Mouse (Mus musculus): ENCODE results near the gene 1700061G19Rik.
"Not testable (repeated sequence)": the region's sequence is repeated elsewhere in the genome, so short reads cannot be mapped to it uniquely, and the experiment has no call there.

1700061G19Rik gene

DNA sequence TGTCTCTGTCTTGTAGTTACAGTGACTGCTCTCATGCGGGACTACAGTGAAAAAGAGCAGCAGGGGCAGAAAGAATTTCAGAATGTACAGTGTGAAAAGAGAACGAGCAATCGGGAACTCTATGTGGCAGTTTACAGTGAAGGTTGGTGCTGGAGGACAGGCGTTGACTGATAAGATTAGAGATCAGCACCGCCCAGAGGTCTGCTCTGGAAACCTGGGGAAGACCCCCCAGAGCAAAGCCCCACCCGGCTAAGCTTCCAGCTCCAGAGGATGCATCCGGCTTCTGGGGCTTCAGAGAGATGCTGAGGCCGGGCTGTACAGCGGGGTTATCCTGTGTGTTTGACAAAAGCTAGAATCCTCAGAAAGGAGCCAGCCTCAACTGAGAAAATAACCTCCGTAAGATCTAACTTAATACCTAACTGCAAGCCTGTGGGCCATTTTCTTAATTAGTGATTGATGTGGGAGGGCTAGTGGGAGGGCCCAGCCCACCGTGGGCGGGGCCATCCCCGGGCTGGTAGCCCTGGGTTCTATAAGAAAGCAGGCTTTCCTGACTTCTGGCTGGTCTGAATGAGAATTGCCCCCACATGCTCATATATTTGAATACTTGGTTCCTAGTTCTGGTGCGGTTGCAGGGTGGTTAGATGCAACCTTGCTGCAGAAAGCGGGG lies 4.9 kb upstream of the 1700061G19Rik start:
- no peak for DNase-seq (ENCODE audit: extremely low read depth, low read depth, low spot score)

- DNase-seq (ENCODE audit: extremely low read depth, low read depth, low spot score) = no peak
Measured at GRCm38 (mm10) chr17:56871767-56872166, 3.5 kb upstream of the 1700061G19Rik start.

GRCm38 (mm10) chr17:56872512-56872911 lies 2.8 kb upstream of the 1700061G19Rik start:
- no peak for DNase-seq (ENCODE audit: extremely low read depth, low read depth, low spot score)

DNA sequence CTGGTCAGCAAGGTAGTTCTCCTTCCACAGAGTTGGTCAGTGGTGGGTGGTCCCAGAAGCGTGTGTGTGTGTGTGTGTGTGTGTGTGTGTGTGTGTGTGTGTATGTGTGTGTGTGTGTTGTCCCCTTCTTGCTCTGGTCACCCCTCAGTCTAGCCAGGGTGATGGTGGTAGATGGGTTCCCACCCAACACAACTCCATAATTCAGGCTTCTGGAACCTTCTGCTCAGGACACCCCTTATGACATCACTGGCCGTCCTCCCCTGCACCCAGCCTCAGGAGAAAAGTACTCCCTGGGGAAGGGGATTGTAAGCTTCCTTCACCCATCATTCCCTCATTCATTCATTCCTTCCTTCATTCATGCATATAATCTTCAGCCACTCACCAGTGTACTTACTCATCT lies 1.0 kb upstream of the 1700061G19Rik start, which contains the start of gene Acsbg2:
Acsbg2 (minus strand) TSS at position 211 of the 400 bp plus-strand sequence.
- DNase-seq (ENCODE audit: extremely low read depth, low read depth, low spot score) = no peak

DNA sequence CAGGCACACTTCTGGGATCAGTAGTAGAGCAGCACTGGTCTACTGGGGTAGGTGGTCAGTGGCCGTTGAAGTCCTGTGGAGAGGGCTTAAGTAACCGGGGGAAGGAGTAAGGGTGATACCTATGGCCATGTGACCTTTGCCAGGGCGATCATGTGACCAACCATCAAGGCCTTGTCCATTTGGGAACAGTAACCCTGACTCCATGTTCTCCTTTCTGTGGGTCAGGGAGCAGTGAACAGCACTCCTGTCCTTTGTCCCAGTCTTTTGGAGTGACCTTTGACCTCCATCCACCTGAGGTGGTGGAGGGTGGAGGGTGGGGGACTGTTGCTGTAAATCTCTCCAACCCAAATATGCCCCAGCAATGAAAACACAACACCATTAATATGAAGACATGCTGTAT lies 1.2 kb downstream of the 1700061G19Rik start:
- DNase-seq (ENCODE audit: extremely low read depth, low read depth, low spot score) = no peak

- DNase-seq (ENCODE audit: extremely low read depth, low read depth, low spot score) = no peak
Measured at GRCm38 (mm10) chr17:56876981-56877380, 1.7 kb downstream of the 1700061G19Rik start.

DNA sequence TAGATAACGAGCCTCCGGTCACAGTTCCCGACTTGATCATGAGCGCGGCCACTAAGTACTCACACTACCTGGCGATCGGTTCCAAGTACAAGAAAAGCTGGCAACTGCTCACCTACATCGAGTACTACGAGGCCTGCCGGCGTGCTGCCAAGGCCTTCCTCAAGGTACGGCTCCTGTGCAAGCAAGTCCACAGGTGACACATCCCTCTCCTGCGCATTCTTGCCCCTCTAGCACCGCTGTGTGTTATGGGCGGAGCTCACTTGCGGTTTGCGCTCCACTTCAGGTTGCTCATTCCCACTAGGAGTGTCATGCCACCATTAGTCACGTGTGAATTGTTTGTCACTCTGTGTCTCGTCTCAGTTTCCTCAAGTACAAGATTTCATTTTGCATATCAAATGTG lies 2.1 kb downstream of the 1700061G19Rik start:
- peak; percentile 77 for DNase-seq (ENCODE audit: extremely low read depth, low read depth, low spot score)

DNA sequence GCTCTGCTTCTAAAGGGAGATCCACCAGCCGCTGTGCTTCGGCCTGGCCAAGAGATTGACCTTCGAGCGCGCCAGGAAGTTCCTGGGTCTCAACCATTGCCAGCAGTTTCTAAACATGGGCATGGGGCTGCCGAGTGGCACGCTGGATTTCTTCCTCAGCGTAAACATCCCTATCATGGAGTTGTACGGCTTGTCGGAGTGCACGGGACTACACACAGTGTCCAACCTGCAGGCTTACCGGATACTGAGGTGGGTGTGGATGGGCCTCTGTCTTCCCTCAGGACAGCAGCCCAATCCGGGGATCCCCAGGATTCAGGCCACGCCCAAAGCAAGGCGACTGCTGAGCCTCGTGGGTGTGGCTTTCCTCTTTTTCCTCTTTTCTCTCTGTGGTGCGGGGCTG lies 8.3 kb downstream of the 1700061G19Rik start:
- DNase-seq (ENCODE audit: extremely low read depth, low read depth, low spot score) = no peak

DNA sequence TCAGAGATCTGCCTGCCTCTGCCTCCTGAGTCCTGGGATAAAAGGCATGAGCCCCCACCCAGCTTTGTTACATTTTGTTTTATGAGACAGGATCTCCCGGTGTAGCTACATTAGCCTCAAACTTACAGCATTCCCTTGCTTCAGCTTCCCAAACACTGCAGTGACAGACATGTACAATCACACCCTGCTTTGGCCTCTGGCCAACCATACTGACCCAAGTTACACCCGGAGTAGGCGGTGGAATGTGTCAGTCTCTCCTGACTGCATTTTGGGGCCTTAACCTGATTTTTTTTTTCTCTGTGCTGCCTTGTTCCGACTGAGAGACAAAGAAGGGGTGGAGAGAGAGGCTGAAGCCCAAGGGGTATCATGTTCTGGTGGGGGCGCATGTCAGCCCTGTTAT lies 9.1 kb downstream of the 1700061G19Rik start:
- peak; percentile 30 for DNase-seq (ENCODE audit: extremely low read depth, low read depth, low spot score)

DNA sequence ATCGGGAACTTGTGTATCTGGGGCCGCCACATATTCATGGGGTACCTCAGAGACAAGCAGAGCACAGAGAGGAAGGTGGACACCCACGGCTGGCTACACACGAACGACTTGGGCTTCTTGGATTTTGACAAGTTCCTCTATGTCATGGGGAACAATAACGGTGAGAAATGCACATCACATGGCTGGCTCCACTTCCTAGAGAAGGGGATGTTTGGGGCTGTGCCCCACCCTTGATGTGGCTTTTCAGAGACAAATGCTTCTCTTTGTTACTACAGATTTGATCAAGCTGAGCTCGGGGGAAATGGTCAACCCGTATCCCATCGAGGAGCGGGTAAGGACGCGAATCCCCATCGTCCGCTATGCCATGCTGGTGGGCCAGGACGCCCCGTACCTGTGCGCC lies 9.5 kb downstream of the 1700061G19Rik start:
- no peak for DNase-seq (ENCODE audit: extremely low read depth, low read depth, low spot score)

GRCm38 (mm10) chr17:56888050-56888449 lies 12.8 kb downstream of the 1700061G19Rik start:
- DNase-seq (ENCODE audit: extremely low read depth, low read depth, low spot score) = no peak

DNA sequence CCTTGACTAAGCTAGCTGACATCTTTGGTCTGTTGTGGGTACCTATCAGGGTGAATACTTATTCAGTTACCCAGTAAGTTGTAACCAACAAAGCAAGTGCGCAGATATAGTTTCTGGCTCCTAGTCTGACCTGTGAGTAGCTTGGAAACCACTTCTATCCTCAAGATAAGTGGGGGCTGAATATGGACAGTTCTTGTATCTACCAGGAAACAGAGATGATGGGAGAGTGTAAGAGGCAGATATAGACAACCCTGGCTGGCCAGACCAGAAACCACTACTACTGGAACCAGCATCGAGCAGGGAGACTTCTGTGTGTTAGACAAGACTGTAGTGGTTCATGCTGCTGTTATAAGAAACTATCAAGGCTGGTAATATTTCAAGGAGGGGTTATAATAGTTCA lies 14.7 kb downstream of the 1700061G19Rik start:
- no peak for DNase-seq (ENCODE audit: extremely low read depth, low read depth, low spot score)

DNA sequence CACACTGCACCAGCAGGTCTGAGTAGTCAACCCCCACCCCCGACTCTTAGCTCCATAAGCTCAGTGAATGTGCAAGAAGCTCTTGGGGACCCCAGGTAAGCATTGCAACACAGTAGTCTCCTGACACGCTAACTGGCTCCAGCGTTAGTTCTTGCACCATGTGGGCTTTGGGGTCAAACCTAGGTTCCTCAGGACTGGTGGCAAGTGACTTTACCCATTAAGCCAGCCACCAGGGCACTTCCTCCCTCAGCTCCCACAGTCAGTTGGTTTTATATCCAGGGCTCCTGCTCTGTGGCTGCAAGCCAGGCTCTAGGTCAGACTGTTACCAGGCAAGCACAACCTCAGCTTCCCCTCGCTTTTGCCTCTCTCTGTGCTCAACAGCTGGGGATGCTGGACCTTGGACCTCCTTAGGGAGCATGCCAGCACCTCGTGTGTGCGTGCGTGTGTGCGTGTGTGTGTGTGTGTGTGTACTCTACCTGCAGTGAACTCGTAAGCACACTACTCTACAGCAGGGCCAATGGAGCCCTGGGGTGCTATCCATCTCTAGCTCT lies 20.2 kb downstream of the 1700061G19Rik start:
- DNase-seq (ENCODE audit: extremely low read depth, low read depth, low spot score) = no peak

GRCm38 (mm10) chr17:56896513-56897129 lies 21.3 kb downstream of the 1700061G19Rik start:
- DNase-seq (ENCODE audit: extremely low read depth, low read depth, low spot score) = no peak

DNA sequence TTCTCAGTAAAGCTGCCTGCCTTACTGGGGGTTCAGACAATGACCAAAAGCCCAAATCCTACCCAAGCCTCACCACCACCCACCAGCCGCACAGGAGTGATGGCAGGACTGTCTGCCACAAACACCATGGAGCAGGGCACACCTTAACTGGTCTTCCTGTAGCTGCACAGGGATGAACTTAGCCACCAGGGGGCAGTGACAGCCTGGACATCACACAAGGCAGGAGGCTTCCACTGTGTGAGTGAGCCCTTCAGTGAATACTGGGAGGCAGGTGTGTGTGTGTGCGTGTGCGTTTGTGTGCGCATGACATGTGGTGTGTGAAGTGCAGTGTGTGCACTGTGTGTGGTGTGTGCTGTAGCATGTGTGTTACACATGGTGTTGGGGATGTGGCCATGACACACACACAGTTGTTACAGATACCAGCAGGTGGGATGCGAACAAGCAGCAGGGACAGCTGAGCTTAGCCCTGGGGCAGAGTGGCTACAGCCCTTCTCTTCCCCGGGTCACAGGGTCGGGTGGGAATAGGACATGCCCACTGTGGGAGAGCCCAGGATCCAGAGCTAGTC lies 22.4 kb downstream of the 1700061G19Rik start:
- DNase-seq (ENCODE audit: extremely low read depth, low read depth, low spot score) = no peak

DNA sequence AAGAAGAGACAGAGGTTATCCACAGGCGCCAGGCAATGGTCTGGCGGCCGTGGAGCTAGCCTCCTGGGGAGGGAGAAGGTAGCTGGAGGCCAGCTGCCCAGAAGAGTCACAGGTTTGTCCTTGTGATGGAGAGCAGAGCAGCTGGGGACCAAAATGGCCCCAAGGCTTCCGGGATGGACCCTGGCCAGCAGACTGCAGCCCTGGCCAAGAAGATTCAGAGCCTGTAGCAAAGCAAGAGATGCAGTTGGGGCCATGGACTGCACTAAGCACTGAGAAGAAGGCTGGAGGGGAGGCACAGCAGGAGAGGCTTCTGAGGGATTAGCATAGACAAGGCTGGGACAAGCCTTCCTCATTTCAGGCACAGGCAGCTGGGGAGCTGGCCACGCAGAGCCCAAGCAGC lies 27.4 kb downstream of the 1700061G19Rik start:
- DNase-seq (ENCODE audit: extremely low read depth, low read depth, low spot score) = no peak

- DNase-seq (ENCODE audit: extremely low read depth, low read depth, low spot score) = no peak
Measured at GRCm38 (mm10) chr17:56906166-56906565, 30.9 kb downstream of the 1700061G19Rik start.

- DNase-seq (ENCODE audit: extremely low read depth, low read depth, low spot score) = peak; percentile 55
Measured at GRCm38 (mm10) chr17:56907096-56907495, 31.8 kb downstream of the 1700061G19Rik start.

GRCm38 (mm10) chr17:56907887-56908286 lies 32.6 kb downstream of the 1700061G19Rik start:
- no peak for DNase-seq (ENCODE audit: extremely low read depth, low read depth, low spot score)

- not testable (repeated sequence) for DNase-seq (ENCODE audit: extremely low read depth, low read depth, low spot score)
Measured at GRCm38 (mm10) chr17:56909764-56910163, 34.5 kb downstream of the 1700061G19Rik start.

- no peak for DNase-seq (ENCODE audit: extremely low read depth, low read depth, low spot score)
Measured at GRCm38 (mm10) chr17:56913023-56913422, 37.7 kb downstream of the 1700061G19Rik start.

- no peak for DNase-seq (ENCODE audit: extremely low read depth, low read depth, low spot score)
Measured at GRCm38 (mm10) chr17:56913444-56913843, 38.2 kb downstream of the 1700061G19Rik start.
